ENCODE assay signal across 24 mouse cellular contexts in the genomic region with DNA sequence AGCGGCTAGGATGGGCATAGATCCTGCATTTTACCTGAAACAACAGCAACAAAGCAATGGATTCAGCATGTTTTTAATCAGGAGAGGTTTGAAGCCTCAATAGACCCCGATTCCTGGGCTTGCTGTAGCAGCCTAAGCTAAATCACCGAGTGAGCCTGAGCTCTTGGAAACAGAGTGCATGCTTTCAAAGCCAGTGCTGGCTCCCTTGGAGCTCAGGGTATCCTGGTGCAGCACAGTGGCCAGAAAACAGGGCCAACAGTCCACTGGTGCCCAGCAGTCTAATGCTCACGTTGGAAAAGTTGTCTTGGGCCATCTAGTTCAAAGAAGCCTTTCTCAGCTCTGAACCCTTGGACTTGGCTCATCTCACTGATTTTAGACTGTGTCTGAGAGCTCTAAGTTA. TPM values are rescaled to one million over a fixed set of nuclear protein-coding genes. Genes with fewer than 3 reads are reported as not detected.
DNase-seq lines count a peak whose midpoint lies in the region; ATAC-seq and TF ChIP-seq lines count a peak whose summit lies in the region.
"Had no signal": no experiment of that assay in that cellular context is flagged by ENCODE, and none has a peak within 500 bp of the region (broad histone marks: within the 10 kb centered on the region; RNA-seq: fewer than 3 reads in every experiment).

No protein-coding gene starts in this region.

- peak; percentile 4 for DNase-seq in cerebellum, adult 9-10 months
- no peak for DNase-seq in cerebellum, postnatal 36 days
- DNase-seq in hindbrain, postnatal 0 days (ENCODE audit: low spot score): peak; percentile 18
- no peak for DNase-seq in hindbrain, embryonic 11.5 days (ENCODE audit: low spot score)
- DNase-seq in frontal cortex, adult 2 months (ENCODE audit: extremely low spot score in 1 of 2, low spot score in 1 of 2): peak; percentile 22 to 28
- DNase-seq in layer of hippocampus, adult 8-10 months (ENCODE audit: low spot score in 2 of 2): peak; percentile 21 to 22
- no peak for DNase-seq in embryo, embryonic 10 days (ENCODE audit: low spot score)
- DNase-seq in lung, postnatal 0 days (ENCODE audit: low spot score): no peak
- DNase-seq: heart, postnatal 4 days; kidney, adult 9 months; kidney, postnatal 14 days; thymus, postnatal 25 days had no signal

- no peak; the same call in 1 of the 2 replicates for ATAC-seq in hindbrain, postnatal 0 days
- ATAC-seq in hindbrain, embryonic 11.5 days (ENCODE audit: low FRiP score): no peak
- ATAC-seq in lung, postnatal 0 days: no peak
- ATAC-seq: intestine, embryonic 16.5 days; midbrain, embryonic 16.5 days had no signal

- WGBS in hindbrain, postnatal 0 days: 67% methylated on average over 4 of the region's 4 CpGs
- 86% methylated on average over 4 of the region's 4 CpGs for WGBS in hindbrain, embryonic 11.5 days
- 77% methylated on average over 4 of the region's 4 CpGs for WGBS in lung, postnatal 0 days

- TF ChIP-seq EP300 in lung, postnatal 0 days (IDR thresholded peaks at IDR 0.05): no peak

- no peak overlapping the region for H3K9ac ChIP-seq in hindbrain, postnatal 0 days (replicated peaks; ENCODE audit: low read length)
- H3K9ac ChIP-seq in hindbrain, embryonic 11.5 days (ENCODE audit: low read depth, low read length): no peak overlapping the region
- H3K9ac ChIP-seq in lung, postnatal 0 days (replicated peaks; ENCODE audit: low read depth): no peak overlapping the region
- H3K9ac ChIP-seq: embryonic facial prominence, embryonic 13.5 days; forebrain, embryonic 12.5 days; heart, embryonic 15.5 days; hindbrain, embryonic 15.5 days; limb, embryonic 15.5 days; liver, embryonic 15.5 days; lung, embryonic 15.5 days; stomach, embryonic 15.5 days had no signal

- H3K4me1 ChIP-seq in hindbrain, postnatal 0 days (ENCODE audit: insufficient read depth, low read length): no peaks in the 10 kb centered on the region
- H3K4me1 ChIP-seq in hindbrain, embryonic 11.5 days (replicated peaks; ENCODE audit: control insufficient read depth, insufficient read depth, low read length): no peaks in the 10 kb centered on the region
- H3K4me1 ChIP-seq in lung, postnatal 0 days (ENCODE audit: insufficient read depth, low read depth, low read length): no peaks in the 10 kb centered on the region
- H3K4me1 ChIP-seq: embryonic facial prominence, embryonic 13.5 days; forebrain, embryonic 12.5 days; heart, embryonic 15.5 days; hindbrain, embryonic 15.5 days; limb, embryonic 15.5 days; liver, embryonic 15.5 days; lung, embryonic 15.5 days; stomach, embryonic 15.5 days had no signal

- no peak overlapping the region for H3K4me3 ChIP-seq in hindbrain, postnatal 0 days (ENCODE audit: low read length)
- H3K4me3 ChIP-seq in hindbrain, embryonic 11.5 days (ENCODE audit: low read depth, low read length): no peak overlapping the region
- no peak overlapping the region for H3K4me3 ChIP-seq in lung, postnatal 0 days (ENCODE audit: low read depth, low read length)
- H3K4me3 ChIP-seq: embryonic facial prominence, embryonic 13.5 days; erythroblast, embryonic 14.5 days; forebrain, embryonic 12.5 days; heart, embryonic 15.5 days; hindbrain, embryonic 15.5 days; limb, embryonic 15.5 days; liver, embryonic 15.5 days; lung, embryonic 15.5 days; stomach, embryonic 15.5 days had no signal

- no peak overlapping the region for H3K4me2 ChIP-seq in hindbrain, postnatal 0 days (ENCODE audit: low read depth, low read length)
- H3K4me2 ChIP-seq in hindbrain, embryonic 11.5 days (replicated peaks; ENCODE audit: low read depth, low read length): no peak overlapping the region
- H3K4me2 ChIP-seq in lung, postnatal 0 days (replicated peaks; ENCODE audit: low read depth, low read length): no peak overlapping the region
- H3K4me2 ChIP-seq: embryonic facial prominence, embryonic 13.5 days; forebrain, embryonic 12.5 days; heart, embryonic 15.5 days; hindbrain, embryonic 15.5 days; limb, embryonic 15.5 days; liver, embryonic 15.5 days; lung, embryonic 15.5 days; stomach, embryonic 15.5 days had no signal

- no peaks in the 10 kb centered on the region for H3K36me3 ChIP-seq in hindbrain, postnatal 0 days (ENCODE audit: insufficient read depth, low read length)
- H3K36me3 ChIP-seq in hindbrain, embryonic 11.5 days (ENCODE audit: control insufficient read depth, insufficient read depth, low read length): no peaks in the 10 kb centered on the region
- no peaks in the 10 kb centered on the region for H3K36me3 ChIP-seq in lung, postnatal 0 days (ENCODE audit: insufficient read depth, low read length)
- H3K36me3 ChIP-seq: embryonic facial prominence, embryonic 13.5 days; forebrain, embryonic 12.5 days; heart, embryonic 15.5 days; hindbrain, embryonic 15.5 days; limb, embryonic 15.5 days; liver, embryonic 15.5 days; lung, embryonic 15.5 days; stomach, embryonic 15.5 days had no signal

- H3K27me3 ChIP-seq in hindbrain, postnatal 0 days (ENCODE audit: insufficient read depth, low read length): no peaks in the 10 kb centered on the region
- H3K27me3 ChIP-seq in hindbrain, embryonic 11.5 days (ENCODE audit: control insufficient read depth, insufficient read depth, low read length): no peaks in the 10 kb centered on the region
- H3K27me3 ChIP-seq in lung, postnatal 0 days (replicated peaks; ENCODE audit: insufficient read depth, low read length): no peaks in the 10 kb centered on the region
- H3K27me3 ChIP-seq: embryonic facial prominence, embryonic 13.5 days; forebrain, embryonic 12.5 days; heart, embryonic 15.5 days; hindbrain, embryonic 15.5 days; limb, embryonic 15.5 days; liver, embryonic 15.5 days; lung, embryonic 15.5 days; stomach, embryonic 15.5 days had no signal

- no peak overlapping the region for H3K27ac ChIP-seq in hindbrain, postnatal 0 days
- H3K27ac ChIP-seq in hindbrain, embryonic 11.5 days (ENCODE audit: low read depth, low read length): no peak overlapping the region
- H3K27ac ChIP-seq in lung, postnatal 0 days (ENCODE audit: low read length): no peak overlapping the region
- H3K27ac ChIP-seq: embryonic facial prominence, embryonic 13.5 days; forebrain, embryonic 12.5 days; heart, embryonic 15.5 days; hindbrain, embryonic 15.5 days; limb, embryonic 15.5 days; liver, embryonic 15.5 days; lung, embryonic 15.5 days; macrophage; stomach, embryonic 15.5 days had no signal

- TF ChIP-seq CTCF in hindbrain, postnatal 0 days (IDR thresholded peaks at IDR 0.05; ENCODE audit: low read depth): no peak
- TF ChIP-seq CTCF in lung, postnatal 0 days (IDR thresholded peaks at IDR 0.05): no peak

- H3K9me3 ChIP-seq in hindbrain, postnatal 0 days (ENCODE audit: low read length): no peaks in the 10 kb centered on the region
- H3K9me3 ChIP-seq in hindbrain, embryonic 11.5 days (ENCODE audit: control insufficient read depth, low read length): no peaks in the 10 kb centered on the region
- H3K9me3 ChIP-seq in lung, postnatal 0 days (ENCODE audit: low read length): no peaks in the 10 kb centered on the region
- H3K9me3 ChIP-seq: embryonic facial prominence, embryonic 13.5 days; forebrain, embryonic 12.5 days; heart, embryonic 15.5 days; hindbrain, embryonic 15.5 days; limb, embryonic 15.5 days; liver, embryonic 15.5 days; lung, embryonic 15.5 days; stomach, embryonic 15.5 days had no signal

RNA-seq across cellular contexts. Expression of a gene that starts 45.4 kb away (rescaled TPM):
- 9.9 and 10.2 TPM in 2 replicates for total RNA-seq in hindbrain, postnatal 0 days (2014; rRNA removed)
- 6.7 and 8.1 TPM in 2 replicates for polyA plus RNA-seq in hindbrain, postnatal 0 days (2015; fragmentation: Nextera tagmentation; extraction: Ambion mirVana)
- 3.4 and 5.6 TPM in 2 replicates for polyA plus RNA-seq in hindbrain, embryonic 11.5 days (2014; fragmentation: Nextera tagmentation; extraction: Ambion mirVana)
- 4.4 and 4.9 TPM in 2 replicates for polyA plus RNA-seq in frontal cortex, adult 2 months (2012; rRNA removed)
- 1 to 10 TPM; 4.9 to 7.0 (median 5.2) TPM for total RNA-seq in layer of hippocampus, adult 8-10 months (2022)
- 23.6 and 27.0 TPM in 2 replicates for polyA plus RNA-seq in lung, postnatal 0 days (2015; fragmentation: Nextera tagmentation; extraction: Ambion mirVana)
- polyA plus RNA-seq: erythroblast, embryonic 14.5 days; macrophage had no signal

Comparison
In these comparisons a context has a peak if more than half of its experiments do, and no peak if none do; other contexts are left out.
1. DNase-seq: peak in cerebellum, adult 9-10 months (single experiment), hindbrain, postnatal 0 days (single experiment), frontal cortex, adult 2 months (2 of 2) and layer of hippocampus, adult 8-10 months (2 of 2); none in cerebellum, postnatal 36 days (0 of 2), hindbrain, embryonic 11.5 days (single experiment), embryo, embryonic 10 days (single experiment) and lung, postnatal 0 days (single experiment).